ENCODE assay signal across 11 mouse cellular contexts in the genomic region with DNA sequence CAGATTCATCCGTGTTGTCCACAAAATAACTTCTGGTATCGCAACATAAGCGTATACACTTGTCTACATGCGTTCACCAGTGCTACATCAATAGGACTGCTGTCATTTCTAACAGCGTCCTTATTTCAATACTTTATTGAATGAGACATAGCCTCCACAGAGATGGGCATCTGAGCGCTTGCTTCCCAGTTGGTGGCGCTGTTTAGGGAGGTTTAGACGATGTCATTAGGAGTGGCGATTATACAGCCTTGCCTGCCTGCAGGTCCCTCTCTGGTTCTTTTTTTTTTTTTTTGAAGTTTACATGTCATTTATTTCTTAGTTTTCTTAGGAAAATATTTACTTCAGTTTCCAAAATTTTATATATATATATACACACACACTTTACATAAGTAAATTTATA. TPM values are rescaled to one million over a fixed set of nuclear protein-coding genes. Genes with fewer than 3 reads are reported as not detected.
DNase-seq lines count a peak whose midpoint lies in the region; ATAC-seq and TF ChIP-seq lines count a peak whose summit lies in the region.
"Had no signal": no experiment of that assay in that cellular context is flagged by ENCODE, and none has a peak within 500 bp of the region (broad histone marks: within the 10 kb centered on the region; RNA-seq: fewer than 3 reads in every experiment).

No protein-coding gene starts in this region.

- intact Hi-C loops in heart, adult 2 months (cut with DNase I), result no loop called here
- intact Hi-C loops in heart, postnatal 25 days (cut with DNase I), result loop anchor here (5.0 kb wide), 1 partner anchor 246 kb away; no protein-coding TSS in a partner anchor

- TF ChIP-seq CTCF in heart, adult 2 months (IDR thresholded peaks at IDR 0.05), result peak; percentile 34
- peak; percentile 52 for TF ChIP-seq CTCF in lung, postnatal 0 days (IDR thresholded peaks at IDR 0.05)

- WGBS in heart, adult 2 months, result 88% methylated on average over 9 of the region's 9 CpGs
- WGBS in lung, postnatal 0 days, result 81% methylated on average over 9 of the region's 9 CpGs

- no peaks in the 10 kb centered on the region for H3K4me1 ChIP-seq in heart, adult 2 months (ENCODE audit: control insufficient read depth, insufficient read depth, low read length)
- H3K4me1 ChIP-seq in lung, postnatal 0 days (ENCODE audit: insufficient read depth, low read depth, low read length), result no peaks in the 10 kb centered on the region
- H3K4me1 ChIP-seq: embryonic facial prominence, embryonic 15.5 days; neural tube, embryonic 12.5 days had no signal

- TF ChIP-seq EP300 in heart, adult 2 months (IDR thresholded peaks at IDR 0.05; ENCODE audit: insufficient read depth, low read depth, low read length), result no peak
- no peak for TF ChIP-seq EP300 in lung, postnatal 0 days (IDR thresholded peaks at IDR 0.05)

- no peak overlapping the region for H3K4me3 ChIP-seq in heart, adult 2 months
- H3K4me3 ChIP-seq in lung, postnatal 0 days (ENCODE audit: low read depth, low read length), result no peak overlapping the region
- H3K4me3 ChIP-seq: embryonic facial prominence, embryonic 15.5 days; neural tube, embryonic 12.5 days had no signal

- H3K27me3 ChIP-seq in heart, adult 2 months (ENCODE audit: control insufficient read depth, insufficient read depth, low read length), result no peaks in the 10 kb centered on the region
- H3K27me3 ChIP-seq in lung, postnatal 0 days (replicated peaks; ENCODE audit: insufficient read depth, low read length), result no peaks in the 10 kb centered on the region
- H3K27me3 ChIP-seq: embryonic facial prominence, embryonic 15.5 days; neural tube, embryonic 12.5 days had no signal

- H3K4me2 ChIP-seq in lung, postnatal 0 days (replicated peaks; ENCODE audit: low read depth, low read length), result no peak overlapping the region
- H3K4me2 ChIP-seq: embryonic facial prominence, embryonic 15.5 days; neural tube, embryonic 12.5 days had no signal

- H3K9me3 ChIP-seq in lung, postnatal 0 days (ENCODE audit: low read length), result no peaks in the 10 kb centered on the region
- H3K9me3 ChIP-seq: embryonic facial prominence, embryonic 15.5 days; neural tube, embryonic 12.5 days had no signal

- TF ChIP-seq POLR2A in heart, adult 2 months (IDR thresholded peaks at IDR 0.05; ENCODE audit: insufficient read depth, low read depth, low read length), result no peak

- no peak for ATAC-seq in lung, postnatal 0 days
- ATAC-seq in granulocyte monocyte progenitor cell, adult 5-6 weeks (replicated peaks; ENCODE audit: poor library complexity, severe bottlenecking), result no peak; the same call in 1 of the 2 replicates

- H3K36me3 ChIP-seq in heart, adult 2 months (ENCODE audit: control insufficient read depth, insufficient read depth, low read length), result peaks cover 3% of the 10 kb centered on the region; the same call in 1 of the 2 replicates
- peaks cover 16% of the 10 kb centered on the region for H3K36me3 ChIP-seq in lung, postnatal 0 days (ENCODE audit: insufficient read depth, low read length)

- no peak for DNase-seq in heart, adult 2 months
- DNase-seq in heart, postnatal 25 days (ENCODE audit: low spot score), result no peak
- no peak for DNase-seq in lung, postnatal 0 days (ENCODE audit: low spot score)
- DNase-seq in lung, adult 18-20 months, result no peak
- peak; percentile 67 for DNase-seq in ES-CJ7 (ENCODE audit: low read depth, low spot score)
- peak; percentile 40 for DNase-seq in embryo, embryonic 11 days
- DNase-seq in gastrocnemius, postnatal 25 days, result no peak
- DNase-seq: layer of hippocampus, postnatal 36 days had no signal

- no peak overlapping the region for H3K9ac ChIP-seq in heart, adult 2 months (ENCODE audit: low read depth, low read length)
- H3K9ac ChIP-seq in lung, postnatal 0 days (replicated peaks; ENCODE audit: low read depth), result no peak overlapping the region
- H3K9ac ChIP-seq: embryonic facial prominence, embryonic 15.5 days; neural tube, embryonic 12.5 days had no signal

- H3K79me2 ChIP-seq in heart, adult 2 months (replicated peaks; ENCODE audit: control insufficient read depth, insufficient read depth, low read length), result no peaks in the 10 kb centered on the region

- no peak overlapping the region for H3K27ac ChIP-seq in heart, adult 2 months
- no peak overlapping the region for H3K27ac ChIP-seq in lung, postnatal 0 days (ENCODE audit: low read length)
- H3K27ac ChIP-seq: embryonic facial prominence, embryonic 15.5 days; neural tube, embryonic 12.5 days had no signal

RNA-seq across cellular contexts. Expression of gene Trmt1l, which starts 32.9 kb away (rescaled TPM):
- total RNA-seq in heart, adult 2 months (2021), result 10 to 100 TPM; 20.9 to 22.3 TPM
- 12.5 and 17.6 TPM in 2 replicates for polyA plus RNA-seq in heart, adult 2 months (2012; rRNA removed)
- 10 to 100 TPM; 21.4 to 22.2 TPM for total RNA-seq in heart, postnatal 25 days (2021)
- polyA plus RNA-seq in lung, postnatal 0 days (2015; fragmentation: Nextera tagmentation; extraction: Ambion mirVana), result 19.8 and 24.1 TPM in 2 replicates
- total RNA-seq in gastrocnemius, postnatal 25 days (2021), result 10 to 100 TPM; 12.8 to 12.9 TPM
- 35.6 and 38.1 TPM in 2 replicates for total RNA-seq in granulocyte monocyte progenitor cell, adult 5-6 weeks (2014; fragmentation: Nextera tagmentation)
- 19.1 and 24.3 TPM in 2 replicates for total RNA-seq in granulocyte monocyte progenitor cell, adult 5-6 weeks (2017)

RNA-seq across cellular contexts. Expression of gene Swt1, which starts 33.0 kb away (rescaled TPM):
- 10 to 100 TPM in 1 of 2 experiments, 1 to 10 TPM in 1; 9.0 to 10.5 TPM for total RNA-seq in heart, adult 2 months (2021)
- 4.5 and 7.3 TPM in 2 replicates for polyA plus RNA-seq in heart, adult 2 months (2012; rRNA removed)
- 10 to 100 TPM in 1 of 2 experiments, 1 to 10 TPM in 1; 9.8 to 12.2 TPM for total RNA-seq in heart, postnatal 25 days (2021)
- 75.3 and 92.6 TPM in 2 replicates for polyA plus RNA-seq in lung, postnatal 0 days (2015; fragmentation: Nextera tagmentation; extraction: Ambion mirVana)
- total RNA-seq in gastrocnemius, postnatal 25 days (2021), result 1 to 10 TPM; 8.4 to 9.9 TPM
- total RNA-seq in granulocyte monocyte progenitor cell, adult 5-6 weeks (2014; fragmentation: Nextera tagmentation), result 20.3 and 39.4 TPM in 2 replicates
- total RNA-seq in granulocyte monocyte progenitor cell, adult 5-6 weeks (2017), result 15.3 and 24.4 TPM in 2 replicates

RNA-seq across cellular contexts. Expression of gene Rnf2, which starts 39.5 kb away (rescaled TPM):
- 10 to 100 TPM; 16.5 to 18.3 TPM for total RNA-seq in heart, adult 2 months (2021)
- polyA plus RNA-seq in heart, adult 2 months (2012; rRNA removed), result 7.4 and 18.3 TPM in 2 replicates
- total RNA-seq in heart, postnatal 25 days (2021), result 10 to 100 TPM; 15.6 to 18.3 TPM
- polyA plus RNA-seq in lung, postnatal 0 days (2015; fragmentation: Nextera tagmentation; extraction: Ambion mirVana), result 41.9 TPM in 2 replicates
- 10 to 100 TPM; 10.4 to 13.5 TPM for total RNA-seq in gastrocnemius, postnatal 25 days (2021)
- 32.7 and 45.1 TPM in 2 replicates for total RNA-seq in granulocyte monocyte progenitor cell, adult 5-6 weeks (2014; fragmentation: Nextera tagmentation)
- total RNA-seq in granulocyte monocyte progenitor cell, adult 5-6 weeks (2017), result 74.3 and 95.9 TPM in 2 replicates

Comparison
In these comparisons a context has a peak if more than half of its experiments do, and no peak if none do; other contexts are left out.
1. DNase-seq: peak in ES-CJ7 (single experiment) and embryo, embryonic 11 days (single experiment); none in heart, adult 2 months (0 of 2), heart, postnatal 25 days (single experiment), lung, postnatal 0 days (single experiment), lung, adult 18-20 months (0 of 2) and gastrocnemius, postnatal 25 days (single experiment).